Mouse (Mus musculus): Measurements from ENCODE around the gene Ints11. TPM values are rescaled to one million over a fixed set of nuclear protein-coding genes. Genes with fewer than 3 reads are reported as not detected.

Ints11 gene
- polyA plus RNA-seq, 1 experiment from 2014 or later: 34.3 TPM

- Histone ChIP-seq H3K4me1 (replicated peaks) (peaks cover 43% of the 10 kb centered on the region), H3K27ac (replicated peaks) (peak overlapping the region; percentile 33; the same call in 1 of the 2 replicates), H3K9me3 (replicated peaks) (no peaks in the 10 kb centered on the region), H3K4me3 (replicated peaks) (no peak overlapping the region), H3K9ac (no peak overlapping the region), H3K27me3 (peaks cover 40% of the 10 kb centered on the region), H3K4me2 (no peak overlapping the region), H3K36me3 (replicated peaks) (no peaks in the 10 kb centered on the region)
- ATAC-seq (ENCODE audit: insufficient read depth): no peak
- 47% methylated on average over 8 of the region's 8 CpGs for WGBS (ENCODE audit: insufficient replicate concordance)
These were observed 30.9 kb upstream of the Ints11 start for GRCm38 (mm10) chr4:155838187-155839153.

GRCm38 (mm10) chr4:155839483-155839910, 29.8 kb upstream of the Ints11 start, which contains the start of gene Mxra8:
Gene Mxra8 (plus strand): TSS chr4:155839680.
- 28% methylated on average over 16 of the region's 16 CpGs for WGBS (ENCODE audit: insufficient replicate concordance)

GRCm38 (mm10) chr4:155840076-155841002, 29.0 kb upstream of the Ints11 start:
- Histone ChIP-seq H3K27ac (replicated peaks) (no peak overlapping the region; the same call in 1 of the 2 replicates), H3K4me2 (peak overlapping the region; percentile 87), H3K27me3 (peaks cover 40% of the 10 kb centered on the region), H3K4me3 (replicated peaks) (peak overlapping the region; percentile 60), H3K36me3 (replicated peaks) (no peaks in the 10 kb centered on the region), H3K9me3 (replicated peaks) (no peaks in the 10 kb centered on the region), H3K9ac (peak overlapping the region; percentile 57), H3K4me1 (replicated peaks) (peaks cover 34% of the 10 kb centered on the region)
- no peak for ATAC-seq (ENCODE audit: insufficient read depth)
- 26% methylated on average over 8 of the region's 8 CpGs for WGBS (ENCODE audit: insufficient replicate concordance)

More at GRCm38 (mm10) chr4:155839483-155839910, 29.8 kb upstream of the Ints11 start, which contains the start of gene Mxra8:
- Histone ChIP-seq H3K4me2 (peak within 1 kb of the TSS; percentile 87), H3K9ac (0 out of 2 replicates have a peak within 1 kb of the TSS, but pooled peaks have one; percentile 57), H3K27me3 (peaks cover 40% of the 10 kb centered on the region), H3K9me3 (replicated peaks) (no peaks in the 10 kb centered on the region), H3K36me3 (replicated peaks) (no peaks in the 10 kb centered on the region), H3K4me3 (replicated peaks) (peak within 1 kb of the TSS; percentile 60), H3K27ac (replicated peaks) (peak within 1 kb of the TSS; percentile 33), H3K4me1 (replicated peaks) (peaks cover 34% of the 10 kb centered on the region)
- peak; percentile 32 for ATAC-seq (ENCODE audit: insufficient read depth)

- ATAC-seq (ENCODE audit: insufficient read depth): peak; percentile 68
- under 1% methylated on average over 32 of the region's 32 CpGs for WGBS (ENCODE audit: insufficient replicate concordance)
- Histone ChIP-seq H3K4me3 (replicated peaks) (peak overlapping the region; percentile 60), H3K27me3 (peaks cover 40% of the 10 kb centered on the region), H3K27ac (replicated peaks) (no peak overlapping the region), H3K4me1 (replicated peaks) (peaks cover 37% of the 10 kb centered on the region), H3K9ac (peak overlapping the region; percentile 57), H3K36me3 (replicated peaks) (no peaks in the 10 kb centered on the region), H3K4me2 (peak overlapping the region; percentile 87), H3K9me3 (replicated peaks) (no peaks in the 10 kb centered on the region)
These were observed 28.3 kb upstream of the Ints11 start for GRCm38 (mm10) chr4:155841003-155841454.

GRCm38 (mm10) chr4:155841651-155842270, 27.6 kb upstream of the Ints11 start:
- 47% methylated on average over 38 of the region's 38 CpGs for WGBS (ENCODE audit: insufficient replicate concordance)
- H3K36me3 ChIP-seq (replicated peaks): no peaks in the 10 kb centered on the region
- no peak; the same call in 1 of the 2 replicates for ATAC-seq (ENCODE audit: insufficient read depth)
- peak overlapping the region; percentile 57; the same call in 1 of the 2 replicates for H3K9ac ChIP-seq
- peak overlapping the region; percentile 60 for H3K4me3 ChIP-seq (replicated peaks)
- no peak overlapping the region for H3K27ac ChIP-seq (replicated peaks)
- peaks cover 43% of the 10 kb centered on the region for H3K27me3 ChIP-seq
- H3K4me2 ChIP-seq: peak overlapping the region; percentile 87
- H3K9me3 ChIP-seq (replicated peaks): no peaks in the 10 kb centered on the region
- H3K4me1 ChIP-seq (replicated peaks): peaks cover 42% of the 10 kb centered on the region

- WGBS (ENCODE audit: insufficient replicate concordance): 69% methylated on average over 5 of the region's 5 CpGs
- H3K4me2 ChIP-seq: no peak overlapping the region
These were observed 26.1 kb upstream of the Ints11 start for GRCm38 (mm10) chr4:155843231-155843630.

GRCm38 (mm10) chr4:155846871-155847578, 22.3 kb upstream of the Ints11 start, which contains the start of gene Dvl1:
Gene Dvl1 (plus strand): TSS chr4:155847402.
- H3K27ac ChIP-seq (replicated peaks): peak within 1 kb of the TSS; percentile 86
- H3K9ac ChIP-seq: peak within 1 kb of the TSS; percentile 94

More at GRCm38 (mm10) chr4:155843231-155843630, 26.1 kb upstream of the Ints11 start:
- no peak for ATAC-seq (ENCODE audit: insufficient read depth)
- Histone ChIP-seq H3K27ac (replicated peaks) (no peak overlapping the region), H3K36me3 (replicated peaks) (no peaks in the 10 kb centered on the region), H3K9ac (no peak overlapping the region), H3K4me1 (replicated peaks) (peaks cover 43% of the 10 kb centered on the region), H3K9me3 (replicated peaks) (no peaks in the 10 kb centered on the region), H3K4me3 (replicated peaks) (no peak overlapping the region), H3K27me3 (peaks cover 43% of the 10 kb centered on the region)

GRCm38 (mm10) chr4:155847591-155848352, 21.6 kb upstream of the Ints11 start:
- H3K4me2 ChIP-seq: peak overlapping the region; percentile 98
- ATAC-seq (ENCODE audit: insufficient read depth): peak; percentile 69
- peak overlapping the region; percentile 87 for H3K4me3 ChIP-seq (replicated peaks)
- H3K4me1 ChIP-seq (replicated peaks): peaks cover 50% of the 10 kb centered on the region
- peak overlapping the region; percentile 86 for H3K27ac ChIP-seq (replicated peaks)
- WGBS (ENCODE audit: insufficient replicate concordance): 2% methylated on average over 63 of the region's 69 CpGs
- H3K27me3 ChIP-seq: peaks cover 10% of the 10 kb centered on the region
- peak overlapping the region; percentile 94 for H3K9ac ChIP-seq
- no peaks in the 10 kb centered on the region for H3K9me3 ChIP-seq (replicated peaks)
- no peaks in the 10 kb centered on the region for H3K36me3 ChIP-seq (replicated peaks)

More at GRCm38 (mm10) chr4:155846871-155847578, 22.3 kb upstream of the Ints11 start, which contains the start of gene Dvl1:
- ATAC-seq (ENCODE audit: insufficient read depth): peak; percentile 90
- peak within 1 kb of the TSS; percentile 87 for H3K4me3 ChIP-seq (replicated peaks)
- WGBS (ENCODE audit: insufficient replicate concordance): 3% methylated on average over 64 of the region's 65 CpGs
- peak within 1 kb of the TSS; percentile 98 for H3K4me2 ChIP-seq
- peaks cover 16% of the 10 kb centered on the region for H3K27me3 ChIP-seq
- H3K9me3 ChIP-seq (replicated peaks): no peaks in the 10 kb centered on the region
- peaks cover 46% of the 10 kb centered on the region for H3K4me1 ChIP-seq (replicated peaks)
- no peaks in the 10 kb centered on the region for H3K36me3 ChIP-seq (replicated peaks)

- Histone ChIP-seq H3K27me3 (peaks cover 4% of the 10 kb centered on the region; the same call in 1 of the 2 replicates), H3K4me2 (peak overlapping the region; percentile 98), H3K36me3 (replicated peaks) (peaks cover 7% of the 10 kb centered on the region; the same call in 1 of the 2 replicates), H3K9ac (peak overlapping the region; percentile 94), H3K9me3 (replicated peaks) (no peaks in the 10 kb centered on the region), H3K4me3 (replicated peaks) (peak overlapping the region; percentile 87), H3K27ac (replicated peaks) (0 out of 2 replicates have a peak overlapping the region, but pooled peaks have one; percentile 19), H3K4me1 (replicated peaks) (peaks cover 50% of the 10 kb centered on the region)
- ATAC-seq (ENCODE audit: insufficient read depth): no peak
- 55% methylated on average over 7 of the region's 7 CpGs for WGBS (ENCODE audit: insufficient replicate concordance)
These were observed 20.8 kb upstream of the Ints11 start for GRCm38 (mm10) chr4:155848434-155849095.
